Mouse (Mus musculus) kidney, adult 2 months (tissue): ENCODE data around the gene Scnn1b.

Experiments used
- CTCF ChIP-seq: fragments of 200-500 bp; conservative IDR thresholded peaks from 2 replicates; pipeline ENCODE4 v1.5.1; 2011; ENCODE audit warnings: low read depth, mild to moderate bottlenecking, control low read depth, low read length, moderate library complexity, mixed read lengths; ENCODE audit not compliant: insufficient read depth, insufficient read length
- POLR2A ChIP-seq: fragments of 200-500 bp; IDR thresholded peaks from one replicate; pipeline ENCODE4 v1.6.1; 2011; ENCODE audit warnings: low read depth, low read length, control low read depth

DNA sequence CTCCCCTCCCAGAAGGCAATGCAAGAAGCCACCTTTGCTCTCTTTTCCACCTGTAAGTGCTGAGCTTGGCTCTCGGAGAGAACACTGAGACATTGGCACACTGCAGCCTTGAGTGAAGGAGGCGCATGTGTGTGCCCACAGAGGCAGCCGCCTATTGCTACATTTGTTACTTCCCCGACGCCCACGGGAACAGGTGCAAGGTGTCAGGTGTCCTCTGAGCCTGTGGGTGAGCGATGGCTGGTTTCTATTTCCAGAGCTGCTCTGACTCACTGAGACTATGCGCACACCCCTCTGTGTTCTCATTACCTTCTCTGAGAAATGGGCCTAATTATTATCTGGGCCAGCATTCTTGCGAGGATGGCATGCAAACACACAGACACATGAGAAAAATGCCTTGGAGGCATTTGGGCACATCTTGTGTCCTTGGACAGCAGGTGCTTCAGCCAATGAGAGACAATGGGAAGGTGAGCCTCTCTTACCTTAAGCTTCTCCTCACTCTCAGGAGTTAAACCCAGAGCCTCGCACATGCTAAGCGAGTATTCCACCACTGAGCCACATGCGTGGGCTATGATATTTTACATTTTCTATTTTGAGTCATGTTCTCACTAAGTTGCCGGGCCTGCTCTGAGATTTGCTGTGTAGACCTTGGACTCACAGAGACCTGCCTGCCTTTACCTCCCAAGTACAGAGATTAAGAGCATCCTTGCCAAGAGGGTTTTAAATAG is 26.0 kb downstream of the Scnn1b start:
- TF ChIP-seq CTCF (no peak), POLR2A (no peak)
